Mouse (Mus musculus): ENCODE measurements around the gene Slc6a9.

The Slc6a9 gene

GRCm38 (mm10) chr4:117912685-117913273 lies 78.5 kb downstream of the Slc6a9 start:
- no peak for DNase-seq (ENCODE audit: low spot score)

- DNase-seq (ENCODE audit: low spot score), result no peak
These were observed 79.1 kb downstream of the Slc6a9 start for GRCm38 (mm10) chr4:117913421-117913820.

- DNase-seq (ENCODE audit: low spot score), result no peak
These were observed 79.7 kb downstream of the Slc6a9 start for GRCm38 (mm10) chr4:117914031-117914430.

- peak; percentile 90 for DNase-seq (ENCODE audit: low spot score)
These were observed 80.5 kb downstream of the Slc6a9 start, which contains the start of gene Ipo13 for GRCm38 (mm10) chr4:117914591-117915442. TSS of gene Ipo13 (minus strand) at chr4:117914999.

- no peak for DNase-seq (ENCODE audit: low spot score)
These were observed 81.3 kb downstream of the Slc6a9 start for GRCm38 (mm10) chr4:117915489-117916105.

- DNase-seq (ENCODE audit: low spot score), result no peak
These were observed 82.1 kb downstream of the Slc6a9 start for GRCm38 (mm10) chr4:117916386-117916785.

GRCm38 (mm10) chr4:117917402-117917801 lies 83.1 kb downstream of the Slc6a9 start:
- no peak for DNase-seq (ENCODE audit: low spot score)

- DNase-seq (ENCODE audit: low spot score), result no peak
These were observed 83.5 kb downstream of the Slc6a9 start for GRCm38 (mm10) chr4:117917847-117918246.

GRCm38 (mm10) chr4:117918261-117918660 lies 84.0 kb downstream of the Slc6a9 start:
- no peak for DNase-seq (ENCODE audit: low spot score)

- no peak for DNase-seq (ENCODE audit: low spot score)
These were observed 84.5 kb downstream of the Slc6a9 start for GRCm38 (mm10) chr4:117918762-117919161.

- no peak for DNase-seq (ENCODE audit: low spot score)
These were observed 87.1 kb downstream of the Slc6a9 start for GRCm38 (mm10) chr4:117921358-117921757.

GRCm38 (mm10) chr4:117923450-117923849 lies 89.1 kb downstream of the Slc6a9 start:
- DNase-seq (ENCODE audit: low spot score), result no peak

Data from layer of hippocampus, adult 9-10 months (tissue).